Mouse (Mus musculus) embryonic facial prominence, embryonic 10.5 days (tissue): Measurements from ENCODE around the gene Arf5. TPM values are rescaled to one million over a fixed set of nuclear protein-coding genes. Genes with fewer than 3 reads are reported as not detected.
A peak's percentile ranks its signal among the peaks of the same experiment; 100 is the strongest.

Experiments used
- DNase-seq: peaks from one replicate; pipeline ENCODE4 v3.0.0-alpha.2; 2017; ENCODE audit warnings: low spot score
- H3K27ac ChIP-seq: fragments of 300-500 bp; sonication (generic); replicated peaks from 2 replicates; pipeline ENCODE4 v1.5.1; 2016; ENCODE audit warnings: mild to moderate bottlenecking
- H3K27me3 ChIP-seq: fragments of 300-500 bp; sonication (generic); replicated peaks from 2 replicates; pipeline ENCODE4 v1.6.1; 2016; ENCODE audit warnings: low read depth, mild to moderate bottlenecking; ENCODE audit not compliant: poor library complexity, severe bottlenecking
- H3K36me3 ChIP-seq: fragments of 300-500 bp; sonication (generic); replicated peaks from 2 replicates; pipeline ENCODE4 v1.6.1; 2016; ENCODE audit warnings: mild to moderate bottlenecking, moderate library complexity
- H3K4me1 ChIP-seq: fragments of 300-500 bp; sonication (generic); 2 replicates; pipeline ENCODE4 v1.6.1; 2016
- H3K4me3 ChIP-seq: fragments of 300-500 bp; sonication (generic); 2 replicates; pipeline ENCODE4 v1.5.1; 2016; ENCODE audit warnings: mild to moderate bottlenecking, moderate library complexity
- H3K9me3 ChIP-seq: fragments of 300-500 bp; sonication (generic); 2 replicates; pipeline ENCODE4 v1.6.1; 2016; ENCODE audit warnings: mild to moderate bottlenecking
- WGBS: fragments of 180-500 bp; shearing (Covaris S2); methylation state at CpG from one replicate; pipeline ENCODE4 v1.1.7; 2016; 5-methylcytosine and 5-hydroxymethylcytosine counted together
- polyA plus RNA-seq: library from polyadenylated mRNA; unstranded; fragments of >200 nt; fragmentation: Nextera tagmentation; extraction: Ambion mirVana; gene quantifications from 2 replicates; pipeline ENCODE4 v1.2.1, GENCODE M21; 2016

Gene Arf5
- polyA plus RNA-seq, 1 experiment from 2014 or later, result 287 TPM

GRCm38 (mm10) chr6:28430795-28431537, 7.6 kb downstream of the Arf5 start:
- no peaks in the 10 kb centered on the region for H3K27me3 ChIP-seq
- peaks cover 14% of the 10 kb centered on the region for H3K36me3 ChIP-seq
- no peaks in the 10 kb centered on the region for H3K9me3 ChIP-seq
- no peak overlapping the region for H3K27ac ChIP-seq
- no peak for DNase-seq
- no peak overlapping the region for H3K4me3 ChIP-seq
- no peaks in the 10 kb centered on the region for H3K4me1 ChIP-seq
- WGBS, result 80% methylated on average over 10 of the region's 10 CpGs

- H3K27ac ChIP-seq, result no peak overlapping the region
- H3K4me3 ChIP-seq, result no peak overlapping the region
- 77% methylated on average over 6 of the region's 6 CpGs for WGBS
- peaks cover 10% of the 10 kb centered on the region for H3K36me3 ChIP-seq
- DNase-seq, result no peak
- no peaks in the 10 kb centered on the region for H3K9me3 ChIP-seq
- H3K27me3 ChIP-seq, result no peaks in the 10 kb centered on the region
- H3K4me1 ChIP-seq, result no peaks in the 10 kb centered on the region
These were observed 8.1 kb downstream of the Arf5 start for GRCm38 (mm10) chr6:28431538-28431855.

- WGBS, result 84% methylated on average over 7 of the region's 7 CpGs
- H3K27ac ChIP-seq, result no peak overlapping the region
- H3K36me3 ChIP-seq, result no peaks in the 10 kb centered on the region
- no peaks in the 10 kb centered on the region for H3K9me3 ChIP-seq
- H3K4me1 ChIP-seq, result peaks cover 12% of the 10 kb centered on the region
- no peak for DNase-seq
- H3K27me3 ChIP-seq, result peaks cover 41% of the 10 kb centered on the region
- H3K4me3 ChIP-seq, result no peak overlapping the region
These were observed 24.6 kb downstream of the Arf5 start for GRCm38 (mm10) chr6:28447937-28448336.

GRCm38 (mm10) chr6:28449253-28449652, 25.9 kb downstream of the Arf5 start, which contains the start of gene Pax4:
Gene Pax4 (minus strand): TSS chr6:28449353.
- peaks cover 12% of the 10 kb centered on the region for H3K4me1 ChIP-seq
- H3K9me3 ChIP-seq, result no peaks in the 10 kb centered on the region
- peaks cover 46% of the 10 kb centered on the region for H3K27me3 ChIP-seq
- no peak within 1 kb of the TSS for H3K4me3 ChIP-seq
- H3K27ac ChIP-seq, result no peak within 1 kb of the TSS
- H3K36me3 ChIP-seq, result no peaks in the 10 kb centered on the region
- WGBS, result 71% methylated on average over 2 of the region's 2 CpGs
- no peak for DNase-seq

GRCm38 (mm10) chr6:28450481-28450880, 27.1 kb downstream of the Arf5 start:
- Histone ChIP-seq H3K36me3 (no peaks in the 10 kb centered on the region), H3K27me3 (peaks cover 46% of the 10 kb centered on the region), H3K9me3 (no peaks in the 10 kb centered on the region), H3K27ac (no peak overlapping the region), H3K4me3 (no peak overlapping the region), H3K4me1 (peaks cover 12% of the 10 kb centered on the region)
- WGBS, result 17% methylated on average over 5 of the region's 5 CpGs
- peak; percentile 42 for DNase-seq

GRCm38 (mm10) chr6:28450977-28451376, 27.6 kb downstream of the Arf5 start:
- 0 out of 2 replicates have a peak overlapping the region, but pooled peaks have one; percentile 29 for H3K4me3 ChIP-seq
- DNase-seq, result peak; percentile 42
- H3K4me1 ChIP-seq, result peaks cover 12% of the 10 kb centered on the region
- WGBS, result under 1% methylated on average over 12 of the region's 12 CpGs
- no peaks in the 10 kb centered on the region for H3K9me3 ChIP-seq
- no peak overlapping the region for H3K27ac ChIP-seq
- H3K36me3 ChIP-seq, result no peaks in the 10 kb centered on the region
- H3K27me3 ChIP-seq, result peaks cover 46% of the 10 kb centered on the region

GRCm38 (mm10) chr6:28459221-28459668, 35.9 kb downstream of the Arf5 start:
- no peaks in the 10 kb centered on the region for H3K9me3 ChIP-seq
- no peaks in the 10 kb centered on the region for H3K36me3 ChIP-seq
- no peak overlapping the region for H3K27ac ChIP-seq
- no peaks in the 10 kb centered on the region for H3K4me1 ChIP-seq
- no peaks in the 10 kb centered on the region; the same call in 1 of the 2 replicates for H3K27me3 ChIP-seq
- no peak overlapping the region for H3K4me3 ChIP-seq
- DNase-seq, result no peak

GRCm38 (mm10) chr6:28460534-28460933, 37.2 kb downstream of the Arf5 start:
- H3K27me3 ChIP-seq, result no peaks in the 10 kb centered on the region
- H3K36me3 ChIP-seq, result no peaks in the 10 kb centered on the region
- peak; percentile 61 for DNase-seq
- H3K9me3 ChIP-seq, result no peaks in the 10 kb centered on the region
- no peak overlapping the region for H3K4me3 ChIP-seq
- H3K4me1 ChIP-seq, result no peaks in the 10 kb centered on the region
- no peak overlapping the region for H3K27ac ChIP-seq
- 9% methylated on average over 5 of the region's 5 CpGs for WGBS

- WGBS, result 62% methylated on average over 6 of the region's 6 CpGs
- H3K27ac ChIP-seq, result no peak overlapping the region
- H3K36me3 ChIP-seq, result no peaks in the 10 kb centered on the region
- H3K9me3 ChIP-seq, result no peaks in the 10 kb centered on the region
- no peak overlapping the region for H3K4me3 ChIP-seq
- H3K27me3 ChIP-seq, result no peaks in the 10 kb centered on the region
- DNase-seq, result no peak
- no peaks in the 10 kb centered on the region for H3K4me1 ChIP-seq
These were observed 41.3 kb downstream of the Arf5 start for GRCm38 (mm10) chr6:28464630-28465029.

GRCm38 (mm10) chr6:28470017-28470602, 46.8 kb downstream of the Arf5 start:
- no peaks in the 10 kb centered on the region for H3K9me3 ChIP-seq
- no peak overlapping the region for H3K4me3 ChIP-seq
- no peak for DNase-seq
- H3K4me1 ChIP-seq, result no peaks in the 10 kb centered on the region
- H3K36me3 ChIP-seq, result no peaks in the 10 kb centered on the region
- no peaks in the 10 kb centered on the region for H3K27me3 ChIP-seq
- WGBS, result 67% methylated on average over 4 of the region's 4 CpGs
- no peak overlapping the region for H3K27ac ChIP-seq

- no peaks in the 10 kb centered on the region for H3K27me3 ChIP-seq
- H3K27ac ChIP-seq, result no peak overlapping the region
- H3K36me3 ChIP-seq, result no peaks in the 10 kb centered on the region
- H3K9me3 ChIP-seq, result no peaks in the 10 kb centered on the region
- H3K4me1 ChIP-seq, result no peaks in the 10 kb centered on the region
- H3K4me3 ChIP-seq, result no peak overlapping the region
- 80% methylated on average over 5 of the region's 5 CpGs for WGBS
- DNase-seq, result no peak
These were observed 47.3 kb downstream of the Arf5 start for GRCm38 (mm10) chr6:28470621-28471020.

GRCm38 (mm10) chr6:28471284-28472035, 48.1 kb downstream of the Arf5 start:
- no peaks in the 10 kb centered on the region for H3K4me1 ChIP-seq
- H3K27me3 ChIP-seq, result no peaks in the 10 kb centered on the region
- no peak overlapping the region for H3K4me3 ChIP-seq
- no peak overlapping the region for H3K27ac ChIP-seq
- no peaks in the 10 kb centered on the region for H3K9me3 ChIP-seq
- no peak for DNase-seq
- WGBS, result 88% methylated on average over 9 of the region's 9 CpGs
- no peaks in the 10 kb centered on the region for H3K36me3 ChIP-seq
